Mouse (Mus musculus): Measurements from ENCODE around the gene Abr. TPM values are rescaled to one million over a fixed set of nuclear protein-coding genes. Genes with fewer than 3 reads are reported as not detected.

The Abr gene
- polyA plus RNA-seq, 1 experiment from 2014 or later: 21.6 TPM

DNA sequence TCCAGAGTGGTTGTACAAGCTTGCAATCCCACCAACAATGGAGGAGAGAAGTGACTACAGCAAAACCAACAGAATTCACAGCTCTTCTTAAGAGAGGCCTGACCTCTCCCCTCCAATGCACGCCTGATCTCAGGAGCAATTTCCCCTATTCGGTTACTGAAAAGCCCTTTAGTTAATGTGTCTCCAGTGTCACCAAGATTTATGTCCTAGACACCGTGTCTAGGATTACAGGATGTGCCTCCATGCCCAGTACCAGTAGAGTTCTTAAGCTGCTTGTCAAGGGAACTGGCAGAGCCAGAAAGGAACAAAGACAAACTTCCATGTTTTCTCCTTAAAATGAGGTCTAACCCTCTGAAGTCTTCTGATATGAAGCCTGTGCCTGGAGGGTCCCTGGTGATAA is 36.0 kb downstream of the Abr start:
- no peaks in the 10 kb centered on the region for H3K36me3 ChIP-seq (ENCODE audit: control insufficient read depth, insufficient read depth, low read length)
- WGBS: 39% methylated on average over 3 of the region's 3 CpGs
- H3K27ac ChIP-seq (ENCODE audit: low read length): no peak overlapping the region
- H3K4me3 ChIP-seq (ENCODE audit: low read length): no peak overlapping the region
- no peak overlapping the region for H3K9ac ChIP-seq (ENCODE audit: low read length)
- H3K4me1 ChIP-seq (replicated peaks; ENCODE audit: control insufficient read depth, insufficient read depth, low read length): peaks cover 12% of the 10 kb centered on the region
- H3K9me3 ChIP-seq (ENCODE audit: control insufficient read depth, low read length): 0 out of 2 replicates have a peak, but pooled peaks cover 3% of the 10 kb centered on the region
- H3K4me2 ChIP-seq (ENCODE audit: low read depth, low read length): no peak overlapping the region
- H3K27me3 ChIP-seq (ENCODE audit: control insufficient read depth, insufficient read depth, low read depth, low read length): no peaks in the 10 kb centered on the region
- no peak for ATAC-seq (ENCODE audit: low read depth)

GRCm38 (mm10) chr11:76577588-76578257 is 44.4 kb downstream of the Abr start:
- H3K4me1 ChIP-seq (replicated peaks; ENCODE audit: control insufficient read depth, insufficient read depth, low read length): no peaks in the 10 kb centered on the region
- 37% methylated on average over 12 of the region's 12 CpGs for WGBS
- no peak overlapping the region for H3K4me2 ChIP-seq (ENCODE audit: low read depth, low read length)
- peak; percentile 67 for ATAC-seq (ENCODE audit: low read depth)
- no peaks in the 10 kb centered on the region for H3K27me3 ChIP-seq (ENCODE audit: control insufficient read depth, insufficient read depth, low read depth, low read length)
- no peak overlapping the region for H3K9ac ChIP-seq (ENCODE audit: low read length)
- H3K4me3 ChIP-seq (ENCODE audit: low read length): no peak overlapping the region
- H3K9me3 ChIP-seq (ENCODE audit: control insufficient read depth, low read length): no peaks in the 10 kb centered on the region
- H3K27ac ChIP-seq (ENCODE audit: low read length): no peak overlapping the region
- H3K36me3 ChIP-seq (ENCODE audit: control insufficient read depth, insufficient read depth, low read length): no peaks in the 10 kb centered on the region

GRCm38 (mm10) chr11:76572820-76573385 is 49.2 kb downstream of the Abr start:
- Histone ChIP-seq H3K4me3 (ENCODE audit: low read length) (no peak overlapping the region), H3K27ac (ENCODE audit: low read length) (no peak overlapping the region), H3K9me3 (ENCODE audit: control insufficient read depth, low read length) (no peaks in the 10 kb centered on the region), H3K36me3 (ENCODE audit: control insufficient read depth, insufficient read depth, low read length) (no peaks in the 10 kb centered on the region), H3K27me3 (ENCODE audit: control insufficient read depth, insufficient read depth, low read depth, low read length) (peaks cover 7% of the 10 kb centered on the region), H3K4me1 (replicated peaks; ENCODE audit: control insufficient read depth, insufficient read depth, low read length) (peaks cover 3% of the 10 kb centered on the region; the same call in 1 of the 2 replicates), H3K9ac (ENCODE audit: low read length) (no peak overlapping the region), H3K4me2 (ENCODE audit: low read depth, low read length) (no peak overlapping the region)
- ATAC-seq (ENCODE audit: low read depth): no peak
- 79% methylated on average over 6 of the region's 6 CpGs for WGBS

DNA sequence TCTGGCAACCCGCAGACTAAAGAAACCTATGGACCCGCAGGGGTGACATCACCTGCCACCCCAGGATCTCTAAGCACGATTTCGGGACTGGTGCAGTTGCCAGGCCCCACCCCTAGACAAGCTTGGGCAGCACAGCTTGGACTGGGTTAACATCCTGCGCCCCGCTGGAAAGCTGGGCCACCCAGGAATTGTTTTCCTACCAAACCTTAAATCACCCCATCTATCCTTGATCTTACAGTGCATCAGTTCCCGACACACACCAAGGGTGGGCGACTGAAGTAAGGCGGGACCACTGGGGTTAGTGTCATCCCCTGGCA is 50.5 kb downstream of the Abr start:
- H3K9me3 ChIP-seq (ENCODE audit: control insufficient read depth, low read length): no peaks in the 10 kb centered on the region
- H3K4me2 ChIP-seq (ENCODE audit: low read depth, low read length): peak overlapping the region; percentile 99
- H3K27me3 ChIP-seq (ENCODE audit: control insufficient read depth, insufficient read depth, low read depth, low read length): peaks cover 7% of the 10 kb centered on the region
- no peaks in the 10 kb centered on the region for H3K36me3 ChIP-seq (ENCODE audit: control insufficient read depth, insufficient read depth, low read length)
- peak overlapping the region; percentile 64 for H3K4me3 ChIP-seq (ENCODE audit: low read length)
- H3K27ac ChIP-seq (ENCODE audit: low read length): no peak overlapping the region
- peaks cover 3% of the 10 kb centered on the region; the same call in 1 of the 2 replicates for H3K4me1 ChIP-seq (replicated peaks; ENCODE audit: control insufficient read depth, insufficient read depth, low read length)
- 5% methylated on average over 9 of the region's 9 CpGs for WGBS
- peak overlapping the region; percentile 72 for H3K9ac ChIP-seq (ENCODE audit: low read length)
- peak; percentile 21; the same call in 1 of the 2 replicates for ATAC-seq (ENCODE audit: low read depth)

GRCm38 (mm10) chr11:76570741-76571612 is 51.1 kb downstream of the Abr start:
- H3K4me2 ChIP-seq (ENCODE audit: low read depth, low read length): peak overlapping the region; percentile 99
- peaks cover 7% of the 10 kb centered on the region for H3K27me3 ChIP-seq (ENCODE audit: control insufficient read depth, insufficient read depth, low read depth, low read length)
- no peaks in the 10 kb centered on the region for H3K36me3 ChIP-seq (ENCODE audit: control insufficient read depth, insufficient read depth, low read length)
- WGBS: 1% methylated on average over 63 of the region's 66 CpGs
- ATAC-seq (ENCODE audit: low read depth): peak; percentile 82
- peaks cover 3% of the 10 kb centered on the region; the same call in 1 of the 2 replicates for H3K4me1 ChIP-seq (replicated peaks; ENCODE audit: control insufficient read depth, insufficient read depth, low read length)
- H3K27ac ChIP-seq (ENCODE audit: low read length): no peak overlapping the region
- H3K9me3 ChIP-seq (ENCODE audit: control insufficient read depth, low read length): no peaks in the 10 kb centered on the region
- H3K9ac ChIP-seq (ENCODE audit: low read length): peak overlapping the region; percentile 72
- peak overlapping the region; percentile 64 for H3K4me3 ChIP-seq (ENCODE audit: low read length)

- no peak overlapping the region for H3K27ac ChIP-seq (ENCODE audit: low read length)
- no peak for ATAC-seq (ENCODE audit: low read depth)
- peak overlapping the region; percentile 72 for H3K9ac ChIP-seq (ENCODE audit: low read length)
- H3K4me3 ChIP-seq (ENCODE audit: low read length): peak overlapping the region; percentile 64
- H3K4me2 ChIP-seq (ENCODE audit: low read depth, low read length): peak overlapping the region; percentile 99
- peaks cover 3% of the 10 kb centered on the region; the same call in 1 of the 2 replicates for H3K4me1 ChIP-seq (replicated peaks; ENCODE audit: control insufficient read depth, insufficient read depth, low read length)
- 13% methylated on average over 10 of the region's 10 CpGs for WGBS
- H3K27me3 ChIP-seq (ENCODE audit: control insufficient read depth, insufficient read depth, low read depth, low read length): peaks cover 7% of the 10 kb centered on the region
- no peaks in the 10 kb centered on the region for H3K9me3 ChIP-seq (ENCODE audit: control insufficient read depth, low read length)
- H3K36me3 ChIP-seq (ENCODE audit: control insufficient read depth, insufficient read depth, low read length): no peaks in the 10 kb centered on the region
Observed at GRCm38 (mm10) chr11:76570201-76570731, 51.8 kb downstream of the Abr start.

- peaks cover 3% of the 10 kb centered on the region; the same call in 1 of the 2 replicates for H3K4me1 ChIP-seq (replicated peaks; ENCODE audit: control insufficient read depth, insufficient read depth, low read length)
Observed at GRCm38 (mm10) chr11:76569436-76569835, 52.7 kb downstream of the Abr start.

GRCm38 (mm10) chr11:76566081-76566480 is 56.0 kb downstream of the Abr start:
- Histone ChIP-seq H3K4me2 (ENCODE audit: low read depth, low read length) (no peak overlapping the region), H3K4me1 (replicated peaks; ENCODE audit: control insufficient read depth, insufficient read depth, low read length) (peaks cover 3% of the 10 kb centered on the region; the same call in 1 of the 2 replicates), H3K36me3 (ENCODE audit: control insufficient read depth, insufficient read depth, low read length) (no peaks in the 10 kb centered on the region), H3K9me3 (ENCODE audit: control insufficient read depth, low read length) (no peaks in the 10 kb centered on the region), H3K4me3 (ENCODE audit: low read length) (no peak overlapping the region), H3K9ac (ENCODE audit: low read length) (no peak overlapping the region), H3K27ac (ENCODE audit: low read length) (no peak overlapping the region), H3K27me3 (ENCODE audit: control insufficient read depth, insufficient read depth, low read depth, low read length) (peaks cover 3% of the 10 kb centered on the region; the same call in 1 of the 2 replicates)
- ATAC-seq (ENCODE audit: low read depth): no peak
- 60% methylated on average over 3 of the region's 3 CpGs for WGBS

More at GRCm38 (mm10) chr11:76569436-76569835, 52.7 kb downstream of the Abr start:
- no peak for ATAC-seq (ENCODE audit: low read depth)
- H3K4me3 ChIP-seq (ENCODE audit: low read length): no peak overlapping the region
- no peak overlapping the region for H3K27ac ChIP-seq (ENCODE audit: low read length)
- WGBS: 54% methylated on average over 3 of the region's 3 CpGs
- H3K9ac ChIP-seq (ENCODE audit: low read length): no peak overlapping the region
- H3K36me3 ChIP-seq (ENCODE audit: control insufficient read depth, insufficient read depth, low read length): no peaks in the 10 kb centered on the region
- H3K27me3 ChIP-seq (ENCODE audit: control insufficient read depth, insufficient read depth, low read depth, low read length): peaks cover 7% of the 10 kb centered on the region
- no peak overlapping the region for H3K4me2 ChIP-seq (ENCODE audit: low read depth, low read length)
- no peaks in the 10 kb centered on the region for H3K9me3 ChIP-seq (ENCODE audit: control insufficient read depth, low read length)

DNA sequence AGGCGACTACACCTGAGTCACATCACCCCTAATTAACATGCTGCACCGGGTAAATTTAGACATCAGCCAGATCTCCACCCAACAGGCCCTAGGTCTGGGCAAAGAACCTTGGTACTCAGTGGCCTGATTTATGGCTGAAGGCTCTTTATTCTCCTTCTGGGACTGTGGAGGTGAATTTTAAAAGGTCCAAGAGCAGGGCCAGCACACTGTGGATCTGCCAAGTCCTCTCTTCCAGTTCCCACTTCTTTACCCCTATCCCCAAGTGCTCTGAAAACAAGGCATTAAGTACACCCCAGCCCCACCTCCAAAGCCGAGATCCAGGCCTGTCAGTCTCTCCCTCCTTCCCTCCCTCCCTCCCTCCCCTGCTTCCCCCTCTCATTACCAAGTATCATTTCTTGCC is 59.5 kb downstream of the Abr start:
- ATAC-seq (ENCODE audit: low read depth): no peak
- Histone ChIP-seq H3K9ac (ENCODE audit: low read length) (no peak overlapping the region), H3K4me2 (ENCODE audit: low read depth, low read length) (no peak overlapping the region), H3K27me3 (ENCODE audit: control insufficient read depth, insufficient read depth, low read depth, low read length) (no peaks in the 10 kb centered on the region), H3K4me1 (replicated peaks; ENCODE audit: control insufficient read depth, insufficient read depth, low read length) (no peaks in the 10 kb centered on the region), H3K36me3 (ENCODE audit: control insufficient read depth, insufficient read depth, low read length) (no peaks in the 10 kb centered on the region), H3K27ac (ENCODE audit: low read length) (no peak overlapping the region), H3K4me3 (ENCODE audit: low read length) (no peak overlapping the region), H3K9me3 (ENCODE audit: control insufficient read depth, low read length) (no peaks in the 10 kb centered on the region)
- WGBS: 59% methylated on average over 3 of the region's 3 CpGs
